Mouse (Mus musculus) liver, adult 2 months (tissue): Measurements from ENCODE around the gene Gm20905. TPM values are rescaled to one million over a fixed set of nuclear protein-coding genes. Genes with fewer than 3 reads are reported as not detected.
"Not testable (repeated sequence)": the region's sequence is repeated elsewhere in the genome, so short reads cannot be mapped to it uniquely, and the experiment has no call there.

Experiments used
- DNase-seq: peaks from one replicate; pipeline ENCODE4 v3.0.0-alpha.2; 2011; ENCODE audit warnings: low read depth, low spot score; ENCODE audit errors: extremely low read depth
- H3K27ac ChIP-seq: fragments of 200-500 bp; replicated peaks from 2 replicates; pipeline ENCODE4 v1.5.1; 2012; ENCODE audit warnings: low read depth, mild to moderate bottlenecking, control low read depth, inconsistent platforms, low read length; ENCODE audit not compliant: insufficient read depth
- H3K27me3 ChIP-seq: fragments of 200-500 bp; 2 replicates; pipeline ENCODE4 v1.6.1; 2012; ENCODE audit warnings: mild to moderate bottlenecking, moderate library complexity, low read length, inconsistent platforms; ENCODE audit not compliant: control insufficient read depth, insufficient read depth
- H3K36me3 ChIP-seq: fragments of 200-500 bp; 2 replicates; pipeline ENCODE4 v1.6.1; 2012; ENCODE audit warnings: low read length, inconsistent platforms; ENCODE audit not compliant: control insufficient read depth, insufficient read depth
- H3K4me1 ChIP-seq: fragments of 200-500 bp; 2 replicates; pipeline ENCODE4 v1.6.1; 2011; ENCODE audit warnings: low read length; ENCODE audit not compliant: control insufficient read depth, insufficient read depth
- H3K4me3 ChIP-seq: fragments of 200-500 bp; 2 replicates; pipeline ENCODE4 v1.5.1; 2011; ENCODE audit warnings: low read depth, mild to moderate bottlenecking, control low read depth, low read length, moderate library complexity; ENCODE audit not compliant: insufficient read depth
- H3K79me2 ChIP-seq: fragments of 200-500 bp; 2 replicates; pipeline ENCODE4 v1.6.1; 2012; ENCODE audit warnings: inconsistent platforms, mild to moderate bottlenecking, low read length, moderate library complexity; ENCODE audit not compliant: control insufficient read depth, insufficient read depth
- H3K9ac ChIP-seq: fragments of 200-500 bp; 2 replicates; pipeline ENCODE4 v1.6.1; 2012; ENCODE audit warnings: low read depth, mild to moderate bottlenecking, control low read depth, inconsistent platforms, low read length
- WGBS: fragments of 180-500 bp; shearing (Covaris S2); methylation state at CpG from one replicate; pipeline ENCODE4 v1.1.7; 2018; 5-methylcytosine and 5-hydroxymethylcytosine counted together
- polyA plus RNA-seq: library from polyadenylated mRNA; depleted of rRNA; stranded (reverse); fragments of >200 nt; gene quantifications from 2 replicates; pipeline ENCODE4 v1.2.3, GENCODE M21; 2012; rRNA removed
- total RNA-seq: library from RNA; depleted of rRNA; stranded (reverse); fragments of >200 nt; gene quantifications from 2 replicates; pipeline ENCODE4 v1.2.3, GENCODE M21; 2014; rRNA removed

Gm20905 gene
- total RNA-seq (not detected in 2 replicates), polyA plus RNA-seq (not detected in 2 replicates)

DNA sequence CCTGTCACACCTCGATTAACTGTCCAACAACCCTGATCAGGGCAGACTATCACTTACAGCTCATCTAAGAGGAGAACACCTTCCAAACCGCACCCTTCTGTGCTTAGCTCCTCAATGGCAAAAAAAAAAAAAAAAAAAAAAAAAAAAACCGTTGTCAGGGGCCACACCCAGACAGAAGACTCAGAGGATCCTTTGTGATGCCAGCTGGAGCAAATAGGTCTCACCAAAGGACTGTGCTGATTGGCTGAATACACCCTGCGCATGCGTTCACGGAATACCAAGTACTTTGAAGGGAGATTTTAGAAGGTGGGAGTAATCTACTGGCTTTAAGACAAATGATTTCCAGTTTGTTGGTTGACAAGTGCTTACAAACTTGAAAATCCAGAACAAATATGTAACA lies at the start of gene Gm20905:
Gm20905 (minus strand) TSS at position 101 of the 400 bp plus-strand sequence.
- H3K27ac ChIP-seq, H3K27me3 ChIP-seq, H3K79me2 ChIP-seq, DNase-seq, H3K4me3 ChIP-seq, H3K9ac ChIP-seq, H3K4me1 ChIP-seq, H3K36me3 ChIP-seq: not testable (repeated sequence)
- no CpG with 5 or more reads among the region's 6 CpGs for WGBS
